Mouse (Mus musculus) embryonic fibroblast, embryonic 13.5 days (primary cell): ENCODE results near the gene Kat7.

ENCODE experiments used
- CTCF ChIP-seq: IDR thresholded peaks from 2 replicates; pipeline ENCODE4 v1.5.1; 2011; ENCODE audit warnings: mild to moderate bottlenecking, control low read depth, low read length, moderate library complexity, borderline replicate concordance; ENCODE audit not compliant: insufficient read depth
- POLR2A ChIP-seq: IDR thresholded peaks from 2 replicates; pipeline ENCODE4 v1.6.1; 2011; ENCODE audit warnings: low read depth, mild to moderate bottlenecking, control low read depth, low read length, moderate library complexity

DNA sequence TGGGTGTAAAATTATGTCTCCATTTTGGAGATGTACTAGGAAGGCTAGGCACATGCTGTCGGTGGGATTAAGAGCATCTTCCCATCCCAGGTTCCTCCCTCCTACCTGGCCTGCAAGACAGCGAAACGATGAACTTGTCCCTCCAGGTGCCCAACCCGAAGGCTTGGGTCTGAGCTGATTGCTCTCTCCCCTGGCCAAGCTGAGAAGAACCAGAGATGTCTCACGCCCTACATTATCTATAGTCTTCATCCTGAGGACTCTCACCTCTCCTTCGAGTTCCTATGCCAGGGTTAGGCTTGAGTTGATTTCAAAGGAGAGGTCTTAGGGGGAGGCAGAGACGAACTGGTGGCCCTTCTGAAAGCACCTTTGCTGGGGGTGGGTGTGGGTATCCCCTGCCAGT is 46.0 kb upstream of the Kat7 start:
- no peak for TF ChIP-seq CTCF
- no peak for TF ChIP-seq POLR2A
